Mouse (Mus musculus) embryo, embryonic 11 days (tissue): ENCODE data around the gene Inpp5b.
A peak's percentile ranks its signal among the peaks of the same experiment; 100 is the strongest.
"Not testable (repeated sequence)": the region's sequence is repeated elsewhere in the genome, so short reads cannot be mapped to it uniquely, and the experiment has no call there.

Source experiments
- DNase-seq: peaks from one replicate; pipeline ENCODE4 v3.0.0-alpha.2; 2015

Inpp5b gene

GRCm38 (mm10) chr4:124741376-124742343, at the start of gene Inpp5b:
TSS of gene Inpp5b (plus strand) at chr4:124741850.
- DNase-seq, result peak; percentile 89

GRCm38 (mm10) chr4:124692416-124692861, 49.2 kb upstream of the Inpp5b start:
- DNase-seq, result no peak

GRCm38 (mm10) chr4:124693135-124693894, 48.3 kb upstream of the Inpp5b start, which contains the start of gene Utp11:
TSS of gene Utp11 (minus strand) at chr4:124693600.
- peak; percentile 95 for DNase-seq

- no peak for DNase-seq
Observed at GRCm38 (mm10) chr4:124694572-124694971, 47.1 kb upstream of the Inpp5b start.

DNA sequence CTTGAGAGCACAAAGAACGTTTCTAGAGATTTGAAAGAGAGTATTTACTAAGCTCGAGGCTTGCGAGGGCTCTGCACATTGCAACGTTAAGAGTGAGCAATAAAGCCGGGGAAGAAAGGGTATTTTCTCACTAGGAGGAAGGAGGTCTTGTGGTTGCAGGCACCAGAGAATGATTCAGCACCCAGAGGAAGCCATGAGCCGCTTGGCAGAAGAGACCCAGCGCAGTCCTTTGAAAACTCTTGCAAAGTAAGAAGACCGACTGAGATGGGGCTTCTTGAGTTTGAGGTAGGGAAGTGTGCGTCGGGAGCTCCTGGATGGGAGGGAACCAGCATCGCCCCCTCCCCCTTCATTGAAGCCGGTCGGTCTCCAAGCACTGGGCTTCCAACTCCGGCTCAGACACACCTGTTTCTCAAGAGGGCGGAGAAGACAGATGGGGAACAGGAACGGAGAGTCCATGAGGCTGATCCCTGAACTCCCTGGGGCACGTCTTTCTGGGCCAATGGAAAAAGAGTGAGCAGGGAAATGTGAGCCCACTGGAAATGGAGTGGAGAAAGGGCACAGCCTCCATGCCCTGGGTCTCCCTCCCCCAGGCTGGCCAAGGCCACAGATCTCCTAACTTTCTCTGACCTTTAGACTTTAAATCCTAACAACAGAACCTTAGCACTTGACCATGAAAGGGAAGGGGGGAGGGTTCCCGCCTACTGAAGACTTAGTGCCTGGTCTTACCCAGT, 45.7 kb upstream of the Inpp5b start:
- DNase-seq, result no peak

DNA sequence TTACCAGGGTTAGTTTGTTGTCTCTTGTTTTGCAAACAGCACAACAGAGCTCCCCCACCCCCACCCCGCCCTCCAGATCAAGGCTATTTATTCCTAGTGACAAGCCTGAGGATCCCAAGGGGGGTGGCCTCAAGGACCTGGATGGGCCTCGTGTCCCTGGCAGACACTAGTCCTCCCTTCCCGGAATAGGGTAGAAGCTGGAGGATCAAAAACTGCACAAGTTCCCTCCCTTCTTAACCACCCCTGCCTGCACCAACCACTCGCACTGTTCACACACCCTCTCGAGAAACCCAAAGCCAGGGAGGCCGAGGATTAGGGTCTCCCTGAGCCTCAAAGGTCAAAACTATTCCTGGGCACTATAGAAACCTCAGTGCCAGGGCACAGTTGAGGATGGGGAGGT, 41.9 kb upstream of the Inpp5b start:
- no peak for DNase-seq

GRCm38 (mm10) chr4:124700248-124700971, 41.2 kb upstream of the Inpp5b start, which contains the start of gene Fhl3:
TSS of gene Fhl3 (plus strand) at chr4:124700701.
- peak; percentile 92 for DNase-seq

DNA sequence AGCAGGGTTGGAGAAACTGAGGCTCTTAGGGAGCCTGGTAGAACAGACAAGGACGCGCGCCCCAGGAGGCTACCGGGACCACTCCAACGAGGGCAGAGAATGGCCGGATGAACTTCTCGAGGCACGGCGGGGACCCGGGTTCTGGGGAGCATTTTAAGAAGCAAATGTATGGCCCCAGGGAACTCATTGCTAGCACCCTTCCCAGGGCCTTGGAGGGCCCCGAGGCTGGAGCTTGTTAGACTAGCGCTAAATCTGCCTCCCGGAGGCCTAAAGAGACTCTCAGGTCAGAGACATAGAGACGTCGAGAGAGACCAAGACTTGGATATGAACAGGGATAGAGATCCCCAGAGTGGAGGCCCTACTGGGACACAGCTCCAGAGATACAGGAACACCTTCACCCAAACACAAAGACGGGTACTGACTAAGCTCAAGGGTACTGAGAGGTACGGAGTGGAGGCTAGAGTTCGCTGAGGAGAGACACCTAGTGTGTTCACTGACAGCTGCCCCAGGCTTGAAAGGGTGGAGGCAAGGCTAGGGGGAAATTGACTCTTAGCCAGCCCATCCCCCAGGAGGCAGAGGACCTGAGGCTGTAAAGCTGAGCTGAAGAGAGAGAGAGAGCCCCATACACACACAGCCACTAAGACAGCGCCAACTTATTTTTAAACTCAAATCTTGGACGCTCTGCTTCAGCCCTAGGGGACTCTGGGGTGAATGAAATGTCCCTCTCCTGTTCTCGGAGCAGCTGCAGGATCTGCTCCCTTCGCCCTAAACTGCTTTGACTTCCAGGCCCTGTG, 40.4 kb upstream of the Inpp5b start:
- peak; percentile 57 for DNase-seq

- DNase-seq, result no peak
Observed at GRCm38 (mm10) chr4:124701916-124702315, 39.7 kb upstream of the Inpp5b start.

- no peak for DNase-seq
Observed at GRCm38 (mm10) chr4:124703406-124703805, 38.2 kb upstream of the Inpp5b start.

GRCm38 (mm10) chr4:124703881-124704796, 37.5 kb upstream of the Inpp5b start:
- DNase-seq, result peak; percentile 59

DNA sequence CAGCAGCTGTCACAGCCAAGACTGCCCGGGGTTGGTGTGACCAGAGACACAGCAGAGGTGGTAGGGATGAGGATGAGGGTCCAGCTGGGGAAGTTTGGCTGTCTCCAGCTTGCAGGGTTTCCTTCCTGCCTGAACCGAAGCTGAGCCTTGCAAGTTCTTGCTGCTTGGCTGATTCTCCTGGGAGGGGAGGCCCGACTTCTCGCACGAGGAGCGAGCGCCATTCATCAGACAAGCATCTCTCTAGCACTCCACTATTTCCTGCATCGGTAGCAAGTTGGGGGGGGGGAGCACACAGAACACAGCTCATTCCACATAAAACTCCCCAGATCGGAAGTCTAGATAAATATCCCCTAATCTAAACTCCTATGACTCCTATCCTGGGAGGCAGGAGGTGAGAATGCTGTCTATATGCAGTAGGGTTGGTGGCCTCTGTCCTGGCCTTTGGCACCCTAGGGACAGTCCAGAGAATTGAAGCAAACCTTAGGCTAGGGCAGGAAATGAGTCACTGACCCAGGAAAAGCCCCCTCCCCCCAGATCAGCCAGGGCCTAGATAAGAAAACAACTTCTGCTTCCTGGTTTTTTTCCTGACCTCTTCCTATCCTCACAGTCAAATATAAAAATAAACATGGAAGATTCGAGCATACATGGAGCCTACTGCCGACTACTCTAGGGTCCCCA, 36.7 kb upstream of the Inpp5b start:
- peak; percentile 71 for DNase-seq

DNA sequence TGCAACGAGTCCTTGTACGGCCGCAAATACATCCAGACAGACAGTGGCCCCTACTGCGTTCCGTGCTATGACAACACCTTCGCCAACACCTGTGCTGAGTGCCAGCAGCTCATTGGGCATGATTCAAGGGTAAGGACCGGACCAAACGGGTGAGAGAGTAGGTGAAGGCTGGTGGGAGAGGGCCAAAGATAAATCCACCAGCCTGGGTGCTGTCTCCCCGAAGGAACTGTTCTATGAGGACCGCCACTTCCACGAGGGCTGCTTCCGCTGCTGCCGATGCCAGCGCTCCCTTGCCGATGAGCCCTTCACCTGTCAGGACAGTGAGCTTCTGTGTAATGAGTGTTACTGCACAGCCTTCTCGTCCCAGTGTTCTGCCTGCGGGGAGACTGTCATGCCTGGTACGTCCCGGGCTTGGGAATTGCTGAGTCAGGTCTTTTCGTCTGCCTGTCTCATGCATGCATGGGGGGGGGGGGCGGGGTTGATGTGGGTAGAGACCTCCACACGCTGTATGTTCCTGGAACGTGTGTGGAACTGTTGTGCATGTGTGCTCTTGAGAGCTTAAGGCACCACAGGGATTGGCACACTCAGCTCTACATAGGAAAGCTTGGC, 35.9 kb upstream of the Inpp5b start:
- no peak for DNase-seq

DNA sequence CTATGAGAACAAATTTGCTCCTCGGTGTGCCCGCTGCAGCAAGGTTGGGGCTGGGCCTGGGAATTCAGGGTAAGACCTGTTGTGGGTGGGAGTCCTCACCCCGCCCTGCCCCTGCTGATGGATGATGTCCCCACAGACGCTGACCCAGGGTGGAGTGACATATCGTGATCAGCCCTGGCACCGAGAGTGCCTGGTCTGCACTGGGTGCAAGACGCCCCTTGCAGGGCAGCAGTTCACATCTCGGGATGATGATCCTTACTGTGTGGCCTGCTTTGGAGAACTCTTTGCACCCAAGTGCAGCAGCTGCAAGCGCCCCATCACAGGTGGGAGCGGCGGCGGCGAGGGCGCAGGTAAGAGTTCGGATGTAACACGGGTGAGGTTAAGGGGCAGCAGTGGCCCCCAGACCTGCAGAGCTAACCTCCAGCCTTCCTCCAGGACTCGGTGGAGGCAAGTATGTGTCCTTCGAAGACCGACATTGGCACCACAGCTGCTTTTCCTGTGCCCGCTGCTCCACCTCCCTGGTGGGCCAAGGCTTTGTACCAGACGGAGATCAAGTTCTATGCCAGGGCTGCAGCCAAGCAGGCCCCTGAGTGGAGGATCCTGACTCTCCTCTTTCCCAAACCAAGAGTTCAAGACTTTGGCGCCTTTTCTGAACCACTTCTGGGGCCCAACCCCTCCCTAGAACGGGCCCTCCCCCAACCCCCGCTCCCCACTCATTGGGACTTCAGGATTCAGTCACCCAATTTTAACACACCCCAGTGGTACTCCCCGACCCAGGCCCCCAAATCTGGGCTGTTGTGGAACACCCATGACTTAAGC, 34.1 kb upstream of the Inpp5b start:
- not testable (repeated sequence) for DNase-seq

- not testable (repeated sequence) for DNase-seq
Observed at GRCm38 (mm10) chr4:124708200-124708517, 33.5 kb upstream of the Inpp5b start.

- peak; percentile 95 for DNase-seq
Observed at GRCm38 (mm10) chr4:124708518-124709477, 32.9 kb upstream of the Inpp5b start.

- peak; percentile 75 for DNase-seq
Observed at GRCm38 (mm10) chr4:124709961-124710446, 31.6 kb upstream of the Inpp5b start.
